Mouse (Mus musculus): ENCODE measurements around the gene N4bp2. TPM values are rescaled to one million over a fixed set of nuclear protein-coding genes. Genes with fewer than 3 reads are reported as not detected.

Gene N4bp2
- total RNA-seq, 1 experiment: 23.6 TPM

DNA sequence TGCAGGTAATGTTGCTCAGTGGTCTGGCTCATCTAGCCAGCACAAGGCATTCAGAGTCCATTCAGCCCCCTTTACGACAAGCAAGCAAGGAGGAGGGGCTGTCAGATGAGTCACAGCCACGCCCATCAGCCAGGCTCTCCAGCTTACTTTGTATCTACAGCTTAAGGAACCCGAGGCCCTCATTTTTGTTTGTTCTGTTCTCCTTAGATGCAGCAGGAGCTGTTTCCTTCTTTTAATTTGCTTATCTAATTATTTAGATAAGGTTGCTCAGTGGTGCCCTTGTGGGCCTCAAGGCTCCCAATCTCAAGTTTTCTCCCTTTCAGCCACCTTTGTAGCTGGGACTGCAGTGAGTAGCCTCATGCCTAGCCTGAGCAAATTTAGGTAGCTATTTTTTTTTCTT lies 45.0 kb upstream of the N4bp2 start:
- no peak for TF ChIP-seq MAFK (IDR thresholded peaks at IDR 0.05; ENCODE audit: insufficient read depth, low read depth, low read length)
- no peak for TF ChIP-seq ZNF384 (IDR thresholded peaks at IDR 0.05; ENCODE audit: low read depth, low read length)
- no peak for TF ChIP-seq CHD2 (IDR thresholded peaks at IDR 0.05; ENCODE audit: low read depth, low read length)
- no peak for TF ChIP-seq HCFC1 (IDR thresholded peaks at IDR 0.05; ENCODE audit: borderline replicate concordance, insufficient read depth, low read length)
- no peak for TF ChIP-seq ZC3H11A (IDR thresholded peaks at IDR 0.05; ENCODE audit: borderline replicate concordance, low read depth, low read length)

DNA sequence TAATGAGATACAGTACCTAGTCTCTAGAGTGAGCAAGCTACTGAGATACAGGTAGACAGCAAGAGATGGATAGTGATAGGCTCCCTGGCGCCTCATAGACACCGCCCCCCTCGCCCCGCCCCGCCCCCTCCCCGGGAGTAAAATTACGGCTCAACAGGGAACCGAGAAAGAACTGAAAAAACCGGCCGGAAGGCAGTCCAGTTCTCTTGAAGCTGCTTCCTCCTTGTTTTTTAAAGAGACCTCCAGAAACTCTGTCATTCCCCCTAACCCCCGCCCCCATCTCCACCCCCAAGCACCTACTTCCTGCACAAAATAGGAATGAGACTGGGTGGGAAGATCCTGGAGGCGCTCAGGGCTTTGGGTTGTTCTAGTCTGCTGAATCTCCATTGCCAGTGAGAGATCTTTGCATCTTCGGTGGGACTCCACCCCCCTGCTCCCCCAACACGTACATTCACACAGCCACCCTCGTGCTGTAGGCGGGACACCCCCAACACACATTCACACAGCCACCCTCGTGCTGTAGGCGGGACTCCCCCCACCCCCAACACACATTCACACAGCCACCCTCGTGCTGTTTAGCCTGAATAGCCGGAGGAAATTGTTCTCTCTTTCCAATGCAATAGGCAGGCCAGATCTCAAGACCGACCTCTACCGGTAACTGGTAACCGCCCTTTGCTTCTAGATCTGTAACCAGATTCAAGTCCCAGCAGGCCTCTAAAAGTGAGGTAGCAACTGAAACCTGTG lies 38.8 kb upstream of the N4bp2 start:
- Histone ChIP-seq H3K4me3 (ENCODE audit: insufficient read depth in 1 of 2, low read depth in 1 of 2, low read length in 2 of 2, poor library complexity in 1 of 2, severe bottlenecking in 1 of 2) (peak overlapping the region; percentile 48 to 59), H3K9ac (ENCODE audit: insufficient read depth, low read depth, low read length, poor library complexity, severe bottlenecking) (peak overlapping the region; percentile 65), H3K4me1 (ENCODE audit: control insufficient read depth in 2 of 2, insufficient read depth in 2 of 2, low read length in 2 of 2, poor library complexity in 1 of 2) (peaks cover 2 to 9% of the 10 kb centered on the region in 2 experiments; a peak in 3 of 4 replicates), H3K27ac (ENCODE audit: insufficient read depth, low read depth, low read length, poor library complexity, severe bottlenecking) (peak overlapping the region; percentile 98), H3K9me3 (ENCODE audit: control insufficient read depth, insufficient read depth, low read depth, low read length) (no peaks in the 10 kb centered on the region), H3K36me3 (ENCODE audit: control insufficient read depth, insufficient read depth, low read length, poor library complexity, severe bottlenecking) (no peaks in the 10 kb centered on the region)
- in situ Hi-C loops (cut with MboI; ENCODE audit: low sequenced_read_pairs in 2 of 2, unreplicated experiment in 2 of 2): no loop called here
- TF ChIP-seq MAFK (IDR thresholded peaks at IDR 0.05; ENCODE audit: insufficient read depth, low read depth, low read length): no peak
- peak; percentile 83 for DNase-seq (ENCODE audit: low read depth, low spot score)

More for the DNA sequence above, 45.0 kb upstream of the N4bp2 start:
- Histone ChIP-seq H3K4me3 (ENCODE audit: insufficient read depth in 1 of 2, low read depth in 1 of 2, low read length in 2 of 2, poor library complexity in 1 of 2, severe bottlenecking in 1 of 2) (no peak overlapping the region), H3K27ac (ENCODE audit: insufficient read depth, low read depth, low read length, poor library complexity, severe bottlenecking) (no peak overlapping the region), H3K4me1 (ENCODE audit: control insufficient read depth in 2 of 2, insufficient read depth in 2 of 2, low read length in 2 of 2, poor library complexity in 1 of 2) (peaks cover 0 to 3% of the 10 kb centered on the region in 2 experiments; a peak in 2 of 4 replicates), H3K36me3 (ENCODE audit: control insufficient read depth, insufficient read depth, low read length, poor library complexity, severe bottlenecking) (no peaks in the 10 kb centered on the region), H3K9ac (ENCODE audit: insufficient read depth, low read depth, low read length, poor library complexity, severe bottlenecking) (no peak overlapping the region), H3K9me3 (ENCODE audit: control insufficient read depth, insufficient read depth, low read depth, low read length) (no peaks in the 10 kb centered on the region)
- in situ Hi-C loops (cut with MboI; ENCODE audit: low sequenced_read_pairs in 2 of 2, unreplicated experiment in 2 of 2): no loop called here
- DNase-seq (ENCODE audit: low read depth, low spot score): no peak

DNA sequence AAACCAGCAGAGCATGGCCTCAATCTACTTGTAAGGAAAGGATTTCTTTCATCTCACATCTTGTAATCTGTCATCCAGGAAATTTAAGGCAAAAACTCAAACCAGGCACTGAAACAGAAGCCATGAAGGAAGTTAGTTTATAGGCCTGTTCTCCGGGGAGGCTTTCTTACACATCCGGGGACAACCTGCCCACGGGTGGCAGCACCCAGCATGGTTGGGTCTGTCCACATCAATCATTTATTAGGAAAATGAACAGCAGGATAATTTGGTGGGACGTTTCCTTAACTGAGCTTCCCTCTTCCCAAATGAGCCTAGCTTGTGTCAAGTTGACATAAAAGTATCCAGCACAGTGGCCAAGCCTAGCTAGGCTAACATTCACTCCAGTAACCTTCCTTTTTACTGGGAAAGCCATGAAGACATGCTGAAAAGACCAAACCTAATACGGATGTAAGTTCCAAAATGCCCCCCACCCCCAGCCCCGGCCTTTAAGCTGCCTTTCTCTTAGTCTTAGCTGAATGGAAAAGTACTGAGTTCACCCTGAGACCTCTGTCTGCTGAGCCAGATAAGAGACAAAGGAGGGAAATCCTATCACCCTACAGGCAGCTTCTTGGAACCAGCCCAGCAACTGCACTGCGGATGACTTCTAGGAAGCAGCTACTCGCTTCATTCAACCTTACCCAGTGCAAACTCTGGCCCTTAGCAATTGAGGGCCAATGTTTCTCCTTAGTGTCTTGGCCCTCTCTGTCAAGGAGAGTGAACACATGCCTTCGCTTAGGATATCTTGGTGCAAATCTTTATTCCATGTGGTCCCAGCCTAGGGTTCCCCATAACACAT lies 31.9 kb upstream of the N4bp2 start:
- TF ChIP-seq HCFC1 (IDR thresholded peaks at IDR 0.05; ENCODE audit: borderline replicate concordance, insufficient read depth, low read length) (no peak), ZC3H11A (IDR thresholded peaks at IDR 0.05; ENCODE audit: borderline replicate concordance, low read depth, low read length) (no peak), CHD2 (IDR thresholded peaks at IDR 0.05; ENCODE audit: low read depth, low read length) (no peak), MAFK (IDR thresholded peaks at IDR 0.05; ENCODE audit: insufficient read depth, low read depth, low read length) (no peak), ZNF384 (IDR thresholded peaks at IDR 0.05; ENCODE audit: low read depth, low read length) (no peak)

DNA sequence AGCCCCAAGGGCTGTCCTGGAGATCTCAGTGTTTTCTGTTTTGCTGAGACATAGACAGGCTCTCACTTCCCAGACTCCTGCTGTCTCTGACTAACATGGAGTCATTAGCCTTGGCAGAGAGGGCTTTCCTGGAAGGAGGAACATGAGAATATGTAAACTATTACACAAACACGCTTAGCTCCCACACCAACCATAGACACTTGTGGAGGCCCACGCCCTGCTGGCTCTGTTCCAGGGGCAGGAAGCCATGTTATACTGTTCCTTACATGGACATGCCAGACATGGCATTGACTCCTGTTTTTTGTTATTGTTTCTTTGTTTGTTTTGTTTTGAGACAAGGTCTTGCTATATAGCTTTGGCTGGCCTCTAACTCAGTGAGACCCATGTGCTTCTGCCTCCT lies 27.7 kb upstream of the N4bp2 start:
- DNase-seq (ENCODE audit: low read depth, low spot score): no peak
- in situ Hi-C loops (cut with MboI; ENCODE audit: low sequenced_read_pairs in 2 of 2, unreplicated experiment in 2 of 2): no loop called here
- Histone ChIP-seq H3K36me3 (ENCODE audit: control insufficient read depth, insufficient read depth, low read length, poor library complexity, severe bottlenecking) (no peaks in the 10 kb centered on the region), H3K4me3 (ENCODE audit: insufficient read depth in 1 of 2, low read depth in 1 of 2, low read length in 2 of 2, poor library complexity in 1 of 2, severe bottlenecking in 1 of 2) (no peak overlapping the region), H3K9ac (ENCODE audit: insufficient read depth, low read depth, low read length, poor library complexity, severe bottlenecking) (no peak overlapping the region), H3K27ac (ENCODE audit: insufficient read depth, low read depth, low read length, poor library complexity, severe bottlenecking) (no peak overlapping the region), H3K4me1 (ENCODE audit: control insufficient read depth in 2 of 2, insufficient read depth in 2 of 2, low read length in 2 of 2, poor library complexity in 1 of 2) (no peaks in the 10 kb centered on the region; a peak in 1 of 4 replicates), H3K9me3 (ENCODE audit: control insufficient read depth, insufficient read depth, low read depth, low read length) (no peaks in the 10 kb centered on the region)
- TF ChIP-seq HCFC1 (IDR thresholded peaks at IDR 0.05; ENCODE audit: borderline replicate concordance, insufficient read depth, low read length): no peak
- TF ChIP-seq CHD2 (IDR thresholded peaks at IDR 0.05; ENCODE audit: low read depth, low read length): no peak
- no peak for TF ChIP-seq MAFK (IDR thresholded peaks at IDR 0.05; ENCODE audit: insufficient read depth, low read depth, low read length)
- TF ChIP-seq ZNF384 (IDR thresholded peaks at IDR 0.05; ENCODE audit: low read depth, low read length): no peak
- no peak for TF ChIP-seq ZC3H11A (IDR thresholded peaks at IDR 0.05; ENCODE audit: borderline replicate concordance, low read depth, low read length)

More for the DNA sequence above, 31.9 kb upstream of the N4bp2 start:
- no peaks in the 10 kb centered on the region for H3K9me3 ChIP-seq (ENCODE audit: control insufficient read depth, insufficient read depth, low read depth, low read length)
- H3K36me3 ChIP-seq (ENCODE audit: control insufficient read depth, insufficient read depth, low read length, poor library complexity, severe bottlenecking): no peaks in the 10 kb centered on the region
- peaks cover 0 to 2% of the 10 kb centered on the region in 2 experiments; a peak in 1 of 4 replicates for H3K4me1 ChIP-seq (ENCODE audit: control insufficient read depth in 2 of 2, insufficient read depth in 2 of 2, low read length in 2 of 2, poor library complexity in 1 of 2)
- no peak overlapping the region for H3K27ac ChIP-seq (ENCODE audit: insufficient read depth, low read depth, low read length, poor library complexity, severe bottlenecking)
- no peak for DNase-seq (ENCODE audit: low read depth, low spot score)
- in situ Hi-C loops (cut with MboI; ENCODE audit: low sequenced_read_pairs in 2 of 2, unreplicated experiment in 2 of 2): no loop called here
- no peak overlapping the region; the same call in 1 of the 2 replicates for H3K9ac ChIP-seq (ENCODE audit: insufficient read depth, low read depth, low read length, poor library complexity, severe bottlenecking)
- H3K4me3 ChIP-seq (ENCODE audit: insufficient read depth in 1 of 2, low read depth in 1 of 2, low read length in 2 of 2, poor library complexity in 1 of 2, severe bottlenecking in 1 of 2): no peak overlapping the region
